Mouse (Mus musculus): ENCODE results near the gene Frat2.
"Not testable (repeated sequence)": the region's sequence is repeated elsewhere in the genome, so short reads cannot be mapped to it uniquely, and the experiment has no call there.

Gene Frat2

DNA sequence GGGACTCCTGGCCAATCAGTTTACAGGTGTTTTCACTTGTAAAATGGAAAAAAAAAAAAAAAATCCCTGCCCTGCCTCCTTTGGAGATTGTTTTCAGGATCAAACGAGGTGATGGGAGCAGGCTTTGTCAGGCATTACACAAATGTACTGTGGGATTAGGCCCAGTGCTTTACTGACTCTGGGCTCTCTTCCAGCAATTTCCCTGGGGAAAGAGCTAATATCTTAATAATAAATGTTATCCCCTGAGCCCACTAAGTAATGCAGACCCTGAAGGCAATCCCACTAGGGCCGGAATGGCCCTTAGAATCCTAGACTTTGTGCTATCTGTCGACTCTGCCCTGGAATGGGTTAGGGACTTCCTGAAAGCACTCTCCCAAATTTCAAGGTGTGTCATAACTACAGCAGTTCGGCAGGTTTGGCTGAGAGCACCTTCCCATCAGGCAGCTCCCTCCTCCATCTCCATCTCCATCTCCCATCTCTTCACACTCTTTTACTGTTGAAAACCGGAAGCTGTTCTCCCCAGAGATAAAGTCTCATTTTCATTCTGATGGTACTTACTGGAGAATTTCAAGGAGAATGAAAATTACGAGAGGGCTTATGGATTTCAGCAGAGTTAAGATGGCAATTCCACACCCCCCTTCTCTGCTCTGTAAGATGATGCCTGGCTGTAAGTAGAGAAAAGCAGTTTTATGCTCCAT lies 2.2 kb upstream of the Frat2 start:
- TF ChIP-seq CTCF (conservative IDR thresholded peaks at IDR 0.05; ENCODE audit: low read length) (no peak), POU5F1 (IDR thresholded peaks at IDR 0.05; ENCODE audit: borderline replicate concordance, low read length) (no peak), NANOG (IDR thresholded peaks at IDR 0.05; ENCODE audit: borderline replicate concordance, low read length) (no peak)
- H3K4me3 ChIP-seq (replicated peaks; ENCODE audit: low read length) = peak overlapping the region; percentile 41; the same call in 1 of the 2 replicates
- peaks cover 9% of the 10 kb centered on the region; the same call in 1 of the 2 replicates for H3K36me3 ChIP-seq (ENCODE audit: insufficient read depth, low read length)
- no peaks in the 10 kb centered on the region for H3K9me3 ChIP-seq (ENCODE audit: low read length)
- H3K4me1 ChIP-seq (replicated peaks; ENCODE audit: low read depth, low read length) = peaks cover 75% of the 10 kb centered on the region
- H3K27me3 ChIP-seq (ENCODE audit: insufficient read depth, low read length) = peaks cover 19% of the 10 kb centered on the region

DNA sequence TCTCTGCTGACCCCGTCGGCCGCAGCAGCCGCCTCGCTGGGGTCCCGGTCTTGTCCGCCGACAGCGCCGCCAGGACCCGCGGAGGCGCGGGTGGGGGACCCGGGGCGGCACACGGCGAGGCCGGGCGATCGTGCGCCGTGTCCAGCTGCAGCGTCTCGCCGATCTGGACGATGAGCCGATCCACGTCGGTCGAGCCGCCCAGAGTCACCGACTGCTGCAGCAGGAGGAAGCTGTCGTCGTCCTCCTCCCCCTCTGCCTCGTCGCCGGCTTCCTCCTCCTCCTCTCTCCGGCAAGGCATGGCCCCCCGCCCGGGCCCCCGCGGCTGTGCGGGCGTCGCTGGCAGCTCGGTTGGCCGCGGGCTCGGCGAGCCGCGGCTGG lies 329 bp downstream of the Frat2 start:
- Histone ChIP-seq H3K36me3 (ENCODE audit: insufficient read depth, low read length) (peaks cover 11% of the 10 kb centered on the region; the same call in 1 of the 2 replicates), H3K27me3 (ENCODE audit: insufficient read depth, low read length) (peaks cover 27% of the 10 kb centered on the region)

DNA sequence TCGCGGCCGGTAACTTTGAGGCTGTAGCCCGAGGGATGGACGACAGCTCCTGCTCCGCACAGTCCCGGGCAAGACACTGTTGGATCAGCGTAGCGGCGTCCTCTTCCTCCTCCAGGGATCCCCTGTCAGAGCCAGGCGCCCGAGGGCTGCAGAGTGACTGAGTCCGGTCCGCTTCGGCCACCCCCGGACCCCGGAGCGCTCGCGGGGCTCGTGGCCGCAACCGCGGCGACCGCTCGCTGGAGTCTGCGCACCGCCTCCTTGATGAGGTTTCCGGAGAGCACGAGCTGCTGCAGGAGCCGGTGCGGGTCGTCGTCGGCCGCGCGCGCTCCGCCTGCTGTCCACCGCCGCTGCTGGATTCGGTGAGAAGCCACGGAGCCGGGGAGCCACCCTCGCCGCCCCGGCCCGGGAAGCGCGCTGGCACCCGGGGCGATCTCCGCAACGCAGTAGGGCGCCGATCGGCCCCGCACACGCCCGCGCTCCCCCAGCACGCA lies 796 bp downstream of the Frat2 start:
- H3K4me1 ChIP-seq (replicated peaks; ENCODE audit: low read depth, low read length) = peaks cover 54% of the 10 kb centered on the region
- peaks cover 28% of the 10 kb centered on the region for H3K27me3 ChIP-seq (ENCODE audit: insufficient read depth, low read length)
- H3K9me3 ChIP-seq (ENCODE audit: low read length) = no peaks in the 10 kb centered on the region
- no peak for TF ChIP-seq POU5F1 (IDR thresholded peaks at IDR 0.05; ENCODE audit: borderline replicate concordance, low read length)
- TF ChIP-seq CTCF (conservative IDR thresholded peaks at IDR 0.05; ENCODE audit: low read length) = no peak
- TF ChIP-seq NANOG (IDR thresholded peaks at IDR 0.05; ENCODE audit: borderline replicate concordance, low read length) = no peak
- peak overlapping the region; percentile 93 for H3K4me3 ChIP-seq (replicated peaks; ENCODE audit: low read length)
- peaks cover 11% of the 10 kb centered on the region; the same call in 1 of the 2 replicates for H3K36me3 ChIP-seq (ENCODE audit: insufficient read depth, low read length)

More for the DNA sequence above, 329 bp downstream of the Frat2 start:
- H3K9me3 ChIP-seq (ENCODE audit: low read length) = not testable (repeated sequence)
- Histone ChIP-seq H3K4me3 (replicated peaks; ENCODE audit: low read length) (peak overlapping the region; percentile 93), H3K4me1 (replicated peaks; ENCODE audit: low read depth, low read length) (peaks cover 58% of the 10 kb centered on the region)

DNA sequence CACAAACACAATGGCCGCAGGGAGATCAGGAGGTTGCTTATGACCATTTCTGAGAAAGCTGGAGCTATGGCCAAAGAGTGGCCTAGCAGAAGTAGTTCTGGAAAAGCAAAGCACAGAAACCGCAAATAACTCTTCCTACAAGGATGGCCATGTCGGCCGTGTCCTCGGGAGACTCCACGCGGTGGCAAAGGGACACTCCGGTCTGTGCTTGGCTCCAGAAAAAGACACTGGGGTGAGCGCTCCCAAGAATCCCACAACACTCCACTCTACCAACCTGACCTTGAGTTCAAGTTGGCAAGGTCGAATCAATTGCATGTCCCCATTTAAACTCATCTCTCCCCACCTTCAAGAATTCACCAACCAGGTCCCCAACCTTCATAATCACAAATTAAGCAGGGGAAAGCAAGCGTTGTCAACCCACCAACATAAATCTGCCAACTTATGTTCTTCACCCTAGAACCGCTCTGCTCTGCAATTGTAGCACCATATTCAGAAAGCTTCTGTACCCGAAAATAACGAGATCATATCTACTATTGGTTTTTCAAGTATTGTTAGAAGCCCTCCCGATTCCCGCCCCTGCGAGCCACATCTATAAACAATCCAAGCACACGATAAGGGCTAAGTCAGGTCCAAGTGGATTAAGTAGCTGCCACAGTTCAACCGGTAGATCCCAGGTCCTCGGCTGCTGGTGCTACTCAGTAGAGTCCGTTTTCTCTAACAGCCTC lies 1.4 kb downstream of the Frat2 start:
- H3K4me3 ChIP-seq (replicated peaks; ENCODE audit: low read length) = peak overlapping the region; percentile 93
- H3K4me1 ChIP-seq (replicated peaks; ENCODE audit: low read depth, low read length) = peaks cover 49% of the 10 kb centered on the region
- H3K9me3 ChIP-seq (ENCODE audit: low read length) = no peaks in the 10 kb centered on the region
- TF ChIP-seq NANOG (IDR thresholded peaks at IDR 0.05; ENCODE audit: borderline replicate concordance, low read length) (no peak), CTCF (conservative IDR thresholded peaks at IDR 0.05; ENCODE audit: low read length) (no peak), POU5F1 (IDR thresholded peaks at IDR 0.05; ENCODE audit: borderline replicate concordance, low read length) (no peak)
- H3K36me3 ChIP-seq (ENCODE audit: insufficient read depth, low read length) = peaks cover 11% of the 10 kb centered on the region; the same call in 1 of the 2 replicates
- H3K27me3 ChIP-seq (ENCODE audit: insufficient read depth, low read length) = peaks cover 32% of the 10 kb centered on the region

DNA sequence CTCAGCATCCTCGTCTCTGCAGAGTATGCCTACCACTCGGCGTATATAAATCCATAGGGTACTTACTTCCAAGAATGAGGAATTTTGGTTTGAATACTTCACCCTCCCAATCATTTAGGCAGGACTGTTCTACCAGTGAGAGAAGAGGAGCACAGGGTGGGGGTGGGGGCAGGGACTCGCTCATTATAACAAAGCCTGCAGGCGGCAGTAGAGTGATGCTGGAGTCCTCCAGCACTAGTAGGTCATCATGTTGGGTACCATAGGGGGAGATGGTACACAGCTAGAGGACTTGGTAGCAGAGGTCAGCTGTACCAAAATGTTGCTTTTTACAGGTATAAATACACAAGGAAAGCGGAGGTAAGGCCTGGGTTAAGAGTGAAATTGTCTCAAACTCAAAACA lies 3.6 kb downstream of the Frat2 start:
- H3K9me3 ChIP-seq (ENCODE audit: low read length) = no peaks in the 10 kb centered on the region
- TF ChIP-seq CTCF (conservative IDR thresholded peaks at IDR 0.05; ENCODE audit: low read length) (peak; percentile 20; the same call in 1 of the 2 replicates), NANOG (IDR thresholded peaks at IDR 0.05; ENCODE audit: borderline replicate concordance, low read length) (no peak)

DNA sequence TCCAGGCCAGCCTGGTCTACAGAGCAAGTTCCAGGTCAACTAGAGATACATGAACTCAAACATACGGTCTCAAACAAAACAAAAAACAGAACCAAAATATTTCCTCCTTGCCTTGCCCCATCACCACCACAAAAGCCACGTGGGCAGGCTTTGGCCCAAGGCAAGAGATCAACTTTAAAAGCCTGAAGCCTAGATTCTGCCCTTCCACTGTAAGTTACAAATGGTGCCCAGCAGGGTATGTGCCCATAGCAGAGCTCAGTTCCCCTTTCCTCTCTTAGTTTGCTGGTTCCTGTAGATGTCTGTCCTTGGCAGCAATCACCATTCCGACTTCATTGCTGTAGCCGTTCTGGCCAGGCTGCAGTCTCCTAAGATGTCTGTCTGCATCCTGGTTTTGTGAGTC lies 5.2 kb downstream of the Frat2 start:
- peaks cover 17% of the 10 kb centered on the region for H3K4me1 ChIP-seq (replicated peaks; ENCODE audit: low read depth, low read length)
- peaks cover 11% of the 10 kb centered on the region; the same call in 1 of the 2 replicates for H3K36me3 ChIP-seq (ENCODE audit: insufficient read depth, low read length)
- H3K4me3 ChIP-seq (replicated peaks; ENCODE audit: low read length) = no peak overlapping the region
- peaks cover 37% of the 10 kb centered on the region for H3K27me3 ChIP-seq (ENCODE audit: insufficient read depth, low read length)
- no peak for TF ChIP-seq NANOG (IDR thresholded peaks at IDR 0.05; ENCODE audit: borderline replicate concordance, low read length)
- no peak for TF ChIP-seq CTCF (conservative IDR thresholded peaks at IDR 0.05; ENCODE audit: low read length)
- TF ChIP-seq POU5F1 (IDR thresholded peaks at IDR 0.05; ENCODE audit: borderline replicate concordance, low read length) = no peak
- no peaks in the 10 kb centered on the region for H3K9me3 ChIP-seq (ENCODE audit: low read length)

More for the DNA sequence above, 3.6 kb downstream of the Frat2 start:
- Histone ChIP-seq H3K27me3 (ENCODE audit: insufficient read depth, low read length) (peaks cover 32% of the 10 kb centered on the region), H3K4me1 (replicated peaks; ENCODE audit: low read depth, low read length) (peaks cover 27% of the 10 kb centered on the region), H3K36me3 (ENCODE audit: insufficient read depth, low read length) (peaks cover 11% of the 10 kb centered on the region; the same call in 1 of the 2 replicates), H3K4me3 (replicated peaks; ENCODE audit: low read length) (no peak overlapping the region)

DNA sequence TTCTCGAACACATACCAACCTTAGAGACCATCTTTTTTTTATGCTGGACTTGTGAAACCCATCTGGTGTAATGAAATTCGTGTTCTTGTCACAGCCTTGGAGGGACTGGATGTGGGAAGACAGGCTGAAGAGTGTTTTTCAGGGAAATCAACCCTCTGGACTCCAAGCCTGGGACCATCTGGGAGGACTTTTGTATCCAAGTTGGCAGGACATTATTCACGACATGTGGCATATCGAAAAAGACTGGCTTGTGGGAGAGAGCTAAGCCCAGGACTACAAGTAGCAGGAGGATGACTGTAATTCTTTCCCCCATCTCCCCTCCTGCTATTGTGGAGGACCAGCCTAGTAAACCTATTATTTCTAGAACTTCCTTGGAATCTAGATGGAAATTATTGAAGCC lies 5.7 kb downstream of the Frat2 start:
- Histone ChIP-seq H3K9me3 (ENCODE audit: low read length) (no peaks in the 10 kb centered on the region), H3K36me3 (ENCODE audit: insufficient read depth, low read length) (peaks cover 11% of the 10 kb centered on the region; the same call in 1 of the 2 replicates), H3K27me3 (ENCODE audit: insufficient read depth, low read length) (peaks cover 37% of the 10 kb centered on the region), H3K4me3 (replicated peaks; ENCODE audit: low read length) (no peak overlapping the region), H3K4me1 (replicated peaks; ENCODE audit: low read depth, low read length) (peaks cover 17% of the 10 kb centered on the region)
- TF ChIP-seq NANOG (IDR thresholded peaks at IDR 0.05; ENCODE audit: borderline replicate concordance, low read length) (no peak), POU5F1 (IDR thresholded peaks at IDR 0.05; ENCODE audit: borderline replicate concordance, low read length) (no peak), CTCF (conservative IDR thresholded peaks at IDR 0.05; ENCODE audit: low read length) (no peak)

DNA sequence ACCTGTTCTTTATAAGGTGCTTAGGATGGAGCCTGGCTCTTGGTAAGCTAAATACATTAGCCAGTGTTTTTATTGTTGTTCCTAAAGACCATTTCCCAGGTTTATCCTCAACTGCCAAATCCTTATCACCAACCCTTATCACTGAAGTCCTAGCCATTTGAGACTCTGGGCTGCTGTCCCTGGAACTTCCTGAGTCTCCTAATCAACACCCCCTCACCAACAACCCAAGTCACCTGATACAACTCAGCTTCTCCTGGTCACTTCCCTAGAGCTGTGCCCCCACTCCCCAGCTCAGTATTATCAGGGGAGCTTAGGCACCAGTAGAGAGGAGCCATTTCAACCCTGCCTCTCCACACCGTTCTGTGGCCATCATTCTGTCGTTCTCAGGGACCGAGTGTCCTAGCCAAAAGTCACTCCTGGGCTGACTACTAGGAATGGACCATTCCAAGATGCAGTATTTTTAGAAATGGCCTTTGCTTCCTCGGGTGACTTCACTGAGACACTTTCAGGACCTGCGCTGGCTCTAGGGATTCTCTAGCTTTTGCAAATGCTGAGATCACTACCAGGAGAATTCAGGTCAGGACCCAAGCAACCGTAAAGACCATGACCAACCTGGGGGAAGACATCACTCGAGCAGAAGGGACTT lies 6.7 kb downstream of the Frat2 start:
- Histone ChIP-seq H3K4me1 (replicated peaks; ENCODE audit: low read depth, low read length) (peaks cover 17% of the 10 kb centered on the region), H3K36me3 (ENCODE audit: insufficient read depth, low read length) (peaks cover 9% of the 10 kb centered on the region; the same call in 1 of the 2 replicates), H3K4me3 (replicated peaks; ENCODE audit: low read length) (no peak overlapping the region), H3K27me3 (ENCODE audit: insufficient read depth, low read length) (peaks cover 36% of the 10 kb centered on the region), H3K9me3 (ENCODE audit: low read length) (no peaks in the 10 kb centered on the region)
- no peak for TF ChIP-seq CTCF (conservative IDR thresholded peaks at IDR 0.05; ENCODE audit: low read length)

Data from E14TG2a.4 (cell line).